Mouse (Mus musculus) liver, embryonic 14.5 days (tissue): ENCODE results near the gene Nmd3.

Source experiments
- CTCF ChIP-seq: IDR thresholded peaks from 2 replicates; pipeline ENCODE4 v1.5.1; 2016; ENCODE audit warnings: antibody characterized with exemption, low read depth, control low read depth
- EP300 ChIP-seq: IDR thresholded peaks from 2 replicates; pipeline ENCODE4 v1.6.1; 2016; ENCODE audit warnings: antibody characterized with exemption, low read depth

- TF ChIP-seq CTCF: peak; percentile 73
- TF ChIP-seq EP300: no peak
These were observed 34.7 kb downstream of the Nmd3 start for GRCm38 (mm10) chr3:69756499-69756898.
